Mouse (Mus musculus): ENCODE data around the gene Smtnl2. TPM values are rescaled to one million over a fixed set of nuclear protein-coding genes. Genes with fewer than 3 reads are reported as not detected.

The Smtnl2 gene
- polyA plus RNA-seq, 1 experiment from 2014 or later, result 4.9 TPM

DNA sequence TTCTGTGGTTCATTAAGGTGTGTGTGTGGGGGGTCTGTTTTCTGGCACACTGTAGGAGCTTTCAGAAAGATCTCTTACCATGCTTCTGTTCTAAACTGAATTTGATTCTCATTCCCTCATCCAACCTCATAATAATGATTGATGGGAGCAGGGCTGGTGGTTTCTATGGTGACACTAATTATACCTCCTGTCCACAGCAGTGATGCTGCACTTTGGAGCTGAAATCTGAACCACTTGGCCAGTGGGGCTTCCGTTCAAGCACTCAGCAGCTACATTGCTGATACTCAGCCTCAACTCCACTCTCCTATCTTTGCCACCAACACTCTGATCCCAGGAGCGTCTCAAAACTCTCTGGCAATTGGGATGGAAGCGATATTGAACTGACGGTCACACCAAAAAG, 32.2 kb downstream of the Smtnl2 start:
- Histone ChIP-seq H3K36me3 (ENCODE audit: control insufficient read depth, insufficient read depth) (no peaks in the 10 kb centered on the region), H3K4me1 (ENCODE audit: control insufficient read depth, low read depth, low read length) (no peaks in the 10 kb centered on the region), H3K27ac (ENCODE audit: low read length) (no peak overlapping the region), H3K4me3 (ENCODE audit: low read depth, low read length) (no peak overlapping the region), H3K27me3 (ENCODE audit: control insufficient read depth, insufficient read depth, low read depth, low read length) (no peaks in the 10 kb centered on the region), H3K9me3 (replicated peaks; ENCODE audit: control insufficient read depth, low read length) (no peaks in the 10 kb centered on the region), H3K9ac (ENCODE audit: low read depth, low read length) (no peak overlapping the region), H3K4me2 (ENCODE audit: low read depth, low read length) (no peak overlapping the region)
- 65% methylated on average over 4 of the region's 4 CpGs for WGBS (ENCODE audit: insufficient replicate concordance)
- ATAC-seq (ENCODE audit: low read depth), result no peak

DNA sequence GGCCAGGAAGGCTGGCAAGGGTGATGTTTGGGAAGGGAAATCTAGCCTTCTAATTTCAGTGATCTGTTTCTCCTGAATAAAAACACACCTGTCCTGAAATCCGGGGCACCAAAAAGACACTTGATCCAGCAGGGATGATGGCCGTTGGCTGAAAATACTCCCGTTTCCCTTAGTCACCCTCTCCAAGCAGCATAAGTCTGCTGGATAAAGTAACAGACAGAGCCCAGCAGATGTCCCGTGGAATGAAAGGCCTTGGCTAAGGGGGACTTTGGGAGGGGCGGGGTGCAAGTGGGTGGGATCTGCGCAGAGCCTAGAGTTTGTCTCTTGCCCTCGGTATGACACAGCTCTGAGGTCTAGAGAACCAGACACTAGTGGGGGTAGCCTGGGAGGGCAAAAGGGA, 33.3 kb downstream of the Smtnl2 start:
- Histone ChIP-seq H3K36me3 (ENCODE audit: control insufficient read depth, insufficient read depth) (no peaks in the 10 kb centered on the region), H3K27ac (ENCODE audit: low read length) (no peak overlapping the region), H3K4me2 (ENCODE audit: low read depth, low read length) (no peak overlapping the region), H3K4me3 (ENCODE audit: low read depth, low read length) (no peak overlapping the region), H3K9me3 (replicated peaks; ENCODE audit: control insufficient read depth, low read length) (no peaks in the 10 kb centered on the region), H3K27me3 (ENCODE audit: control insufficient read depth, insufficient read depth, low read depth, low read length) (no peaks in the 10 kb centered on the region), H3K9ac (ENCODE audit: low read depth, low read length) (no peak overlapping the region), H3K4me1 (ENCODE audit: control insufficient read depth, low read depth, low read length) (no peaks in the 10 kb centered on the region)
- no peak for ATAC-seq (ENCODE audit: low read depth)
- WGBS (ENCODE audit: insufficient replicate concordance), result 63% methylated on average over 7 of the region's 7 CpGs

DNA sequence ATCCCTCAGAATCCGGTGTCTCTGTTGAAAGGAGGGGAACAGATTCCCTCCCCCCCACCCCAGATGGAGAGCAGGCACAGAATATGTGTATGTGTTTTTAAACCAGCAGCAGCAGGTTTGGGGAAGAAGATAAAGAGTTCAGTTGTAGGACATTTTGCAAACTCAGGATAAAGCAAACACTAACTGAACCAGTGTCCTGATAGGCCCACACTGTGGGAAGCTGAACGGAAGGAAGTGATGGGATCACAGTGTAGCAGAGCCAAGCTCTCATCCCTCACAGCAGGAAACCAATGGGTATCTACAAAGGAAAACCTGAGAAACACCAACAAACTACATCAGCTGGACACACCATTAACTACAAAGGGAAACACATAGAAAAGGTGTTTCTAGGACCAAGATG, 35.0 kb downstream of the Smtnl2 start:
- Histone ChIP-seq H3K4me1 (ENCODE audit: control insufficient read depth, low read depth, low read length) (no peaks in the 10 kb centered on the region), H3K9ac (ENCODE audit: low read depth, low read length) (no peak overlapping the region), H3K27ac (ENCODE audit: low read length) (no peak overlapping the region), H3K36me3 (ENCODE audit: control insufficient read depth, insufficient read depth) (no peaks in the 10 kb centered on the region), H3K4me2 (ENCODE audit: low read depth, low read length) (no peak overlapping the region), H3K4me3 (ENCODE audit: low read depth, low read length) (no peak overlapping the region), H3K9me3 (replicated peaks; ENCODE audit: control insufficient read depth, low read length) (no peaks in the 10 kb centered on the region), H3K27me3 (ENCODE audit: control insufficient read depth, insufficient read depth, low read depth, low read length) (no peaks in the 10 kb centered on the region)
- WGBS (ENCODE audit: insufficient replicate concordance), result 41% methylated on average over 2 of the region's 2 CpGs
- no peak for ATAC-seq (ENCODE audit: low read depth)

DNA sequence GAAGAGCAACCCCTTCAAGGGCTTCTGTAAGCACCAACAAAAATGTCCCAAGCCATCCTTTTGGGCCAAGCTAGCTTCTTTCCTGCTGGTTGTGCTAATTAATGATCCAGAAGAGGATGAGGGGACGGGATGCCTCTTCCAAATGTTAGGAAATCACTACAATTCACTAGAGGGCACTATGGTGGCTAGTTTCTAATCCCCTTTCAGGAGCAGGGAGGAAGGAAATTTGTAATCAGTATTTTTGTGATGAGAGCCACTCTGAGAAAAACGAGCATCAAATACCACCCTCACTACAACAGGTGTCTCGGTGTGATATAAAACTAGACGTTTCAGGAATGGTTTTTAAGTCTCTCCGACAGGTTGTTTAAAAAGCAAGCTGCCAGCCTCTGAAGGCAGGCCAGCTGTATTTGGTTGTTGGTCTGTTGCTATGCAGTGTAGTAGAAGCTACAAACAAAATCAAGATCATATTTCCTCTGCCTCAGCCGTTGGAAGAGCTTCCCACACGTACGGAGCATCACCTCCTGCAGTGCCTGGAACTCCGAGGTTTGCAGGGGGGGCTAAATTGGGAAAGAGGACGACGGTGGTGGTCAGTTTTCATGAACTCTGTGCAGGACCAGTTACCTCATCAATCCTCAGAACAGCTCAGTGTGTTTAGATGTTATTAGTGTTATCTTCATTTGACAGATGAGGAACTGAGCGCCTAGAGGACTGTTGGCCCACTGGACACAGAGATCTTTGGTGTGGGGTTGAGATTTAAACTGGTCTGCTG, 41.4 kb downstream of the Smtnl2 start:
- no peak overlapping the region for H3K27ac ChIP-seq (ENCODE audit: low read length)
- no peak overlapping the region for H3K4me2 ChIP-seq (ENCODE audit: low read depth, low read length)
- H3K36me3 ChIP-seq (ENCODE audit: control insufficient read depth, insufficient read depth), result no peaks in the 10 kb centered on the region
- H3K9ac ChIP-seq (ENCODE audit: low read depth, low read length), result no peak overlapping the region
- H3K4me3 ChIP-seq (ENCODE audit: low read depth, low read length), result no peak overlapping the region
- H3K9me3 ChIP-seq (replicated peaks; ENCODE audit: control insufficient read depth, low read length), result no peaks in the 10 kb centered on the region
- no peaks in the 10 kb centered on the region for H3K4me1 ChIP-seq (ENCODE audit: control insufficient read depth, low read depth, low read length)
- no peaks in the 10 kb centered on the region for H3K27me3 ChIP-seq (ENCODE audit: control insufficient read depth, insufficient read depth, low read depth, low read length)
- WGBS (ENCODE audit: insufficient replicate concordance), result 17% methylated on average over 12 of the region's 12 CpGs
- ATAC-seq (ENCODE audit: low read depth), result no peak

DNA sequence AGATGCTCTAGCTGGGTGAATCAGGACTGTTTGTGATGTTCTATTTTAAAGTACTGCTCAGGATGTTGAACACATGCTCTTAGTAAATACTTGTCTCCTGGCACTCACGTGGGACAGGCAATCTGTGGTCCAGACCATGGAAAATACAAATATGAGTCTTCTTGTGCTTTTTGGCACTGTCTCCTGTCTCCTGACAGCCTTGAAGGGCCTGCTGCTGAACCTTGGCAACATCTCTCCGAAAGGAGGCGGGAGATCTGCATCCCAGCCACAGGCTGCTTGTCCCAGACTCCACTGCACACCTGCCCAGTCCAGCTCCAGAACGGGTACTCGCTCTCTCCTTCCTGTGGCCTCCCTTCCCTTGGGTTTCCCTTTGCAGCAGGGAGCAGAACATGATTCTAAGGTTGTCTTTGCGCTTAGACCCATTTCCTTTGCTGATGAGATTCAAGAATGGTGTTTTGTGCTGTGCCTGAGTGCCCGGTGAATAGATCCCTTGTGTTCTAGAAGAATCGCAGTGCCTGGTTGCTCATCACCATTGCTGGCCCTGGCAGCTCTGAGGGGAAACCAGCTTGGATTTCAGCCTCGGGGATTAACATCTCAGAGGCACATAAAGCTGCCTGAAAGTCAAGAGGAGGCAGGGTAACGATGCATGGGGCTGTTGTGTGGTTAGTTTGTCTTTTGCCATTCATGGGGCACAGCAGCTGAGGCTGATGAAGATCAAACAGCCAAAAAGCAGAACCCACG, 43.4 kb downstream of the Smtnl2 start:
- 49% methylated on average over 11 of the region's 11 CpGs for WGBS (ENCODE audit: insufficient replicate concordance)
- no peak overlapping the region for H3K4me3 ChIP-seq (ENCODE audit: low read depth, low read length)
- no peak for ATAC-seq (ENCODE audit: low read depth)

DNA sequence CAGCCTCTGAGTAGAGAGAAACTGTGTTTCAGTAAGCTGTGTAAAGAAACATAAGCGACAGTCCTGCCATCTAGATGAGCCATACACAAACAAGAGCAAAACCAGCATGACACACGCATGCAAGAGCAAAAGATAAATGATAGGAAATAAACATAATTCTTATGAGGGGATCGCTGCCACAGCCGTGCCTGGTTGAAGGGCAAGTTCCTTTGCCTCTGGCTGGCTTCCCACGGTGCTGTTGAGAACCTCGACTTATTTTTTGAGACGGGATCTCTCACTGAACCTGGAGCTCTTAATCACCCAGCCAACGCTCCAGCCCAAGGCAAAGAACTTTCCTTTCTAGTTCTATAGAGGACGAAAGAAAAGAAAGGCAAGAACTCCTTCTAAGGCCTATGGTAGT, 45.4 kb downstream of the Smtnl2 start:
- ATAC-seq (ENCODE audit: low read depth), result no peak
- 57% methylated on average over 9 of the region's 9 CpGs for WGBS (ENCODE audit: insufficient replicate concordance)
- Histone ChIP-seq H3K27ac (ENCODE audit: low read length) (no peak overlapping the region), H3K4me3 (ENCODE audit: low read depth, low read length) (no peak overlapping the region), H3K4me1 (ENCODE audit: control insufficient read depth, low read depth, low read length) (no peaks in the 10 kb centered on the region), H3K9me3 (replicated peaks; ENCODE audit: control insufficient read depth, low read length) (no peaks in the 10 kb centered on the region), H3K4me2 (ENCODE audit: low read depth, low read length) (no peak overlapping the region), H3K27me3 (ENCODE audit: control insufficient read depth, insufficient read depth, low read depth, low read length) (no peaks in the 10 kb centered on the region), H3K36me3 (ENCODE audit: control insufficient read depth, insufficient read depth) (no peaks in the 10 kb centered on the region), H3K9ac (ENCODE audit: low read depth, low read length) (no peak overlapping the region)

More for the DNA sequence above, 43.4 kb downstream of the Smtnl2 start:
- Histone ChIP-seq H3K36me3 (ENCODE audit: control insufficient read depth, insufficient read depth) (no peaks in the 10 kb centered on the region), H3K27me3 (ENCODE audit: control insufficient read depth, insufficient read depth, low read depth, low read length) (no peaks in the 10 kb centered on the region), H3K9ac (ENCODE audit: low read depth, low read length) (no peak overlapping the region), H3K27ac (ENCODE audit: low read length) (no peak overlapping the region), H3K4me2 (ENCODE audit: low read depth, low read length) (no peak overlapping the region), H3K4me1 (ENCODE audit: control insufficient read depth, low read depth, low read length) (no peaks in the 10 kb centered on the region), H3K9me3 (replicated peaks; ENCODE audit: control insufficient read depth, low read length) (no peaks in the 10 kb centered on the region)

DNA sequence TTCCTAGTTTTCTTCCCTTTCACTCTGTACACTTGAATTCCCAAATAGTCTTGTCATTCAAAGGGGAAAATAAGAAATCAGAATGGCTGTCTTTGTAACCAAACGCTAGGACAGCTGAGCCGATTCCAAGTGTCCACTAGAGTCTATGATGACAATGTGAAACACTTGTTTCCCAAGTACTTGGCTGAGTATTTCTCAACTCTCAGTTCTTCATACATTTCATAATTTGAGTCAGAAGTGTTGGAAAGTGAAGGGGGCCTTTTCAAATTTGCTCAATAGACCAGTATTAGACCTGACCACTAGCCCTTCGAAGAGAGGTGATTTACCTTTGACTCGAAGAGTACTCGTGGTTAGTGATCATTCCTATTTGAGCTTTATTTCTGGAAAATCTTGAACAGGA, 47.0 kb downstream of the Smtnl2 start:
- Histone ChIP-seq H3K27ac (ENCODE audit: low read length) (no peak overlapping the region), H3K4me2 (ENCODE audit: low read depth, low read length) (no peak overlapping the region), H3K4me3 (ENCODE audit: low read depth, low read length) (no peak overlapping the region), H3K4me1 (ENCODE audit: control insufficient read depth, low read depth, low read length) (no peaks in the 10 kb centered on the region), H3K27me3 (ENCODE audit: control insufficient read depth, insufficient read depth, low read depth, low read length) (no peaks in the 10 kb centered on the region), H3K9me3 (replicated peaks; ENCODE audit: control insufficient read depth, low read length) (no peaks in the 10 kb centered on the region), H3K9ac (ENCODE audit: low read depth, low read length) (no peak overlapping the region), H3K36me3 (ENCODE audit: control insufficient read depth, insufficient read depth) (no peaks in the 10 kb centered on the region)
- ATAC-seq (ENCODE audit: low read depth), result no peak
- WGBS (ENCODE audit: insufficient replicate concordance), result 66% methylated on average over 5 of the region's 5 CpGs

DNA sequence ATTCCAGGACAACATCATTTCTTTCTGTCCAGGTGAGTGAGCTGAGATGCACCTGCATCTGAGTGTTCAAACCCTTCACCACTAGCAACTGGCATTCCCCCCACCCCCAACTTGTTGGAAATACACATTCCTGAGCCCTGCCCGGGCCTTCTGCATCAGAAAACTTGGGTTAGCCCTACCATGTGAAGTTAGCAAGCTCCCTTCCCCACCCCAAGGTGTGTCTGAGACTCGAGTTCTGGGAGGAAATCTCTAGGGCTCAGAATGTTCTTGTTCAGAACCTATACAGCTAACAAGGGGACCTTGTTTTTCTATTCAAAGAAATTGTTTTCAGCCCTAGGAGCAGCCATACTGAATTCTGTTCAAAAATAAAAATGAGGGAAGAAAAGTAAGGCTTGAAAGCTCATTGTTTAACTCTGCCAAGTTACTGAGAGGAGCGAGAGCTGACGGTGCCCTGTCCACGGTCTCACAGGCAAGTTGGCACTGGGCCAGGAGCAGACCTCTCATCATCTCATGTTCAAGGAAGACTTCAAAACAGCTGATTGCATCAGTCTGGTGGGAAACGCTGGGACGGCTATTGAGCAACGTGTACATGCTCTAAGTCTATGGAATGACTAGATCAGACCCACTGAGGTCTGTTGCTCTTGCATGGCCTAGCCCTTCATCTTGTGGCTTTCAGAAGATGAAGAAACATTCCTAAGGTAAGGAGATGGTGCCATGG, 47.8 kb downstream of the Smtnl2 start:
- Histone ChIP-seq H3K4me3 (ENCODE audit: low read depth, low read length) (no peak overlapping the region), H3K9ac (ENCODE audit: low read depth, low read length) (no peak overlapping the region), H3K27me3 (ENCODE audit: control insufficient read depth, insufficient read depth, low read depth, low read length) (no peaks in the 10 kb centered on the region), H3K36me3 (ENCODE audit: control insufficient read depth, insufficient read depth) (no peaks in the 10 kb centered on the region), H3K9me3 (replicated peaks; ENCODE audit: control insufficient read depth, low read length) (no peaks in the 10 kb centered on the region), H3K4me1 (ENCODE audit: control insufficient read depth, low read depth, low read length) (no peaks in the 10 kb centered on the region), H3K4me2 (ENCODE audit: low read depth, low read length) (no peak overlapping the region), H3K27ac (ENCODE audit: low read length) (no peak overlapping the region)
- WGBS (ENCODE audit: insufficient replicate concordance), result 58% methylated on average over 8 of the region's 8 CpGs
- no peak for ATAC-seq (ENCODE audit: low read depth)

DNA sequence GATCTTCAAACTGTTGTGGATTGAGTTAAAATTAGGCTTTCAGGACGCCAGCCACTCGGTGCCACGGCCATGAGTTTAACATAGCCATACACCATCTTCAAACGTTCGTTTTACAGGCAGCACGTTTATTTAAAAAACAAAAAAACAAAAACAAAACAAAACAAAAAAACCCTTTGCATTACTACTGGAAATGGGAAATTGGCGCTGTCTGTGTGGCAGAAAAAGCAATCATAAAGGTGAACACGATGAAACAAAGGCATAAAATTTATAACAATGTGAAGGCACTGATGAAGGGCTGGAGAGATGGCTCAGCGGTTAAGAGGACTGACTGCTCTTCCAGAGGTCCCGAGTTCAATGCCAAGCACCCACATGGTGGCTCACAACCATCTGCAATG, 49.2 kb downstream of the Smtnl2 start, which contains the start of gene Tekt1:
Tekt1 (minus strand) TSS at position 96 of the 395 bp plus-strand sequence.
- Histone ChIP-seq H3K4me3 (ENCODE audit: low read depth, low read length) (peak within 1 kb of the TSS; percentile 38), H3K9me3 (replicated peaks; ENCODE audit: control insufficient read depth, low read length) (no peaks in the 10 kb centered on the region), H3K27me3 (ENCODE audit: control insufficient read depth, insufficient read depth, low read depth, low read length) (no peaks in the 10 kb centered on the region), H3K36me3 (ENCODE audit: control insufficient read depth, insufficient read depth) (no peaks in the 10 kb centered on the region), H3K4me1 (ENCODE audit: control insufficient read depth, low read depth, low read length) (no peaks in the 10 kb centered on the region), H3K27ac (ENCODE audit: low read length) (no peak within 1 kb of the TSS), H3K4me2 (ENCODE audit: low read depth, low read length) (peak within 1 kb of the TSS; percentile 55), H3K9ac (ENCODE audit: low read depth, low read length) (no peak within 1 kb of the TSS)
- WGBS (ENCODE audit: insufficient replicate concordance), result 25% methylated on average over 10 of the region's 10 CpGs
- no peak for ATAC-seq (ENCODE audit: low read depth)
